Mouse (Mus musculus): ENCODE measurements at regions not wholly inside any gene's neighbourhood (a gene's known extent, or its start where the extent isn't known, plus 50 kb on each side); places are given as distances from the start of the nearest gene placed in this dataset.

GRCm38 (mm10) chr12:27507523-27508225 is 165.3 kb upstream of the Sox11 start:
- Histone ChIP-seq H3K27ac (ENCODE audit: low read depth, low read length) (no peak overlapping the region), H3K36me3 (ENCODE audit: insufficient read depth, low read length) (no peaks in the 10 kb centered on the region), H3K9ac (replicated peaks; ENCODE audit: low read length, poor library complexity, severe bottlenecking) (no peak overlapping the region), H3K9me3 (ENCODE audit: low read length) (no peaks in the 10 kb centered on the region), H3K4me2 (ENCODE audit: low read depth, low read length, poor library complexity, severe bottlenecking) (no peak overlapping the region), H3K4me3 (ENCODE audit: low read depth, low read length) (no peak overlapping the region), H3K27me3 (ENCODE audit: insufficient read depth, low read length) (no peaks in the 10 kb centered on the region), H3K4me1 (ENCODE audit: insufficient read depth, low read length) (peaks cover 9% of the 10 kb centered on the region)
- ATAC-seq (ENCODE audit: low FRiP score) (no peak), DNase-seq (ENCODE audit: low spot score) (no peak)
- 54% methylated on average over 5 of the region's 5 CpGs for WGBS
- no peak for TF ChIP-seq CTCF (IDR thresholded peaks at IDR 0.05)

GRCm38 (mm10) chr12:27502716-27503486 is 160.5 kb upstream of the Sox11 start:
- DNase-seq (ENCODE audit: low spot score) (no peak), ATAC-seq (ENCODE audit: low FRiP score) (no peak)
- no peaks in the 10 kb centered on the region for H3K27me3 ChIP-seq (ENCODE audit: insufficient read depth, low read length)
- H3K4me1 ChIP-seq (ENCODE audit: insufficient read depth, low read length): peaks cover 13% of the 10 kb centered on the region
- no peak overlapping the region for H3K9ac ChIP-seq (replicated peaks; ENCODE audit: low read length, poor library complexity, severe bottlenecking)
- H3K36me3 ChIP-seq (ENCODE audit: insufficient read depth, low read length): no peaks in the 10 kb centered on the region
- peak; percentile 36; the same call in 1 of the 2 replicates for TF ChIP-seq CTCF (IDR thresholded peaks at IDR 0.05)
- WGBS: 24% methylated on average over 6 of the region's 6 CpGs
- peak overlapping the region; percentile 60 for H3K27ac ChIP-seq (ENCODE audit: low read depth, low read length)
- no peak overlapping the region for H3K4me3 ChIP-seq (ENCODE audit: low read depth, low read length)
- H3K4me2 ChIP-seq (ENCODE audit: low read depth, low read length, poor library complexity, severe bottlenecking): no peak overlapping the region
- H3K9me3 ChIP-seq (ENCODE audit: low read length): no peaks in the 10 kb centered on the region

GRCm38 (mm10) chr12:27500516-27500915 is 158.1 kb upstream of the Sox11 start:
- WGBS: 44% methylated on average over 5 of the region's 5 CpGs
- H3K9ac ChIP-seq (replicated peaks; ENCODE audit: low read length, poor library complexity, severe bottlenecking): no peak overlapping the region

GRCm38 (mm10) chr12:27499276-27499675 is 156.9 kb upstream of the Sox11 start:
- H3K9me3 ChIP-seq (ENCODE audit: low read length): no peaks in the 10 kb centered on the region
- H3K4me2 ChIP-seq (ENCODE audit: low read depth, low read length, poor library complexity, severe bottlenecking): no peak overlapping the region
- no peak overlapping the region for H3K27ac ChIP-seq (ENCODE audit: low read depth, low read length)
- no peak for ATAC-seq (ENCODE audit: low FRiP score)
- H3K9ac ChIP-seq (replicated peaks; ENCODE audit: low read length, poor library complexity, severe bottlenecking): no peak overlapping the region
- H3K4me1 ChIP-seq (ENCODE audit: insufficient read depth, low read length): peaks cover 16% of the 10 kb centered on the region
- no peak overlapping the region for H3K4me3 ChIP-seq (ENCODE audit: low read depth, low read length)
- no peak; the same call in 1 of the 2 replicates for TF ChIP-seq CTCF (IDR thresholded peaks at IDR 0.05)
- no peaks in the 10 kb centered on the region for H3K27me3 ChIP-seq (ENCODE audit: insufficient read depth, low read length)
- no peak for DNase-seq (ENCODE audit: low spot score)
- 31% methylated on average over 2 of the region's 2 CpGs for WGBS
- H3K36me3 ChIP-seq (ENCODE audit: insufficient read depth, low read length): no peaks in the 10 kb centered on the region

More at GRCm38 (mm10) chr12:27500516-27500915, 158.1 kb upstream of the Sox11 start:
- Histone ChIP-seq H3K27ac (ENCODE audit: low read depth, low read length) (no peak overlapping the region), H3K27me3 (ENCODE audit: insufficient read depth, low read length) (no peaks in the 10 kb centered on the region), H3K4me2 (ENCODE audit: low read depth, low read length, poor library complexity, severe bottlenecking) (no peak overlapping the region), H3K36me3 (ENCODE audit: insufficient read depth, low read length) (no peaks in the 10 kb centered on the region), H3K4me1 (ENCODE audit: insufficient read depth, low read length) (peaks cover 16% of the 10 kb centered on the region), H3K9me3 (ENCODE audit: low read length) (no peaks in the 10 kb centered on the region), H3K4me3 (ENCODE audit: low read depth, low read length) (no peak overlapping the region)
- no peak for TF ChIP-seq CTCF (IDR thresholded peaks at IDR 0.05)
- no peak for DNase-seq (ENCODE audit: low spot score)
- no peak for ATAC-seq (ENCODE audit: low FRiP score)

- H3K27ac ChIP-seq (ENCODE audit: low read depth, low read length): 0 out of 2 replicates have a peak overlapping the region, but pooled peaks have one; percentile 26
- 0 out of 2 replicates have a peak, but pooled peaks cover 3% of the 10 kb centered on the region for H3K4me1 ChIP-seq (ENCODE audit: insufficient read depth, low read length)
- H3K9me3 ChIP-seq (ENCODE audit: low read length): no peaks in the 10 kb centered on the region
- DNase-seq (ENCODE audit: low spot score) (no peak), ATAC-seq (ENCODE audit: low FRiP score) (no peak)
- H3K4me2 ChIP-seq (ENCODE audit: low read depth, low read length, poor library complexity, severe bottlenecking): no peak overlapping the region
- 26% methylated on average over 6 of the region's 6 CpGs for WGBS
- no peak for TF ChIP-seq CTCF (IDR thresholded peaks at IDR 0.05)
- no peak overlapping the region for H3K4me3 ChIP-seq (ENCODE audit: low read depth, low read length)
- no peak overlapping the region for H3K9ac ChIP-seq (replicated peaks; ENCODE audit: low read length, poor library complexity, severe bottlenecking)
- H3K27me3 ChIP-seq (ENCODE audit: insufficient read depth, low read length): no peaks in the 10 kb centered on the region
- H3K36me3 ChIP-seq (ENCODE audit: insufficient read depth, low read length): no peaks in the 10 kb centered on the region
Measured at GRCm38 (mm10) chr12:27496826-27497557, 154.6 kb upstream of the Sox11 start.

All from midbrain, postnatal 0 days (tissue).